Mouse (Mus musculus) megakaryocyte, embryonic 14.5 days (primary cell): ENCODE results near the gene Sbds.

Experiments
- FLI1 ChIP-seq: IDR thresholded peaks from 2 replicates; pipeline ENCODE4 v1.6.1; 2012; ENCODE audit warnings: low read length, inconsistent platforms, mixed read lengths
- GATA1 ChIP-seq: IDR thresholded peaks from 3 replicates; pipeline ENCODE4 v1.6.1; 2012; ENCODE audit warnings: mixed read lengths, low read length, inconsistent platforms, borderline replicate concordance

- no peak for TF ChIP-seq GATA1
- TF ChIP-seq FLI1 = no peak
Measured at GRCm38 (mm10) chr5:130197454-130197853, 57.9 kb downstream of the Sbds start.
